Mouse (Mus musculus) monocyte, adult 5-6 weeks (primary cell): ENCODE data around the gene Gsg1l. TPM values are rescaled to one million over a fixed set of nuclear protein-coding genes. Genes with fewer than 3 reads are reported as not detected.

Experiments
- ATAC-seq: fragments of 153-309, 156-312 bp; replicated peaks from 2 replicates; pipeline ENCODE4 v1.8.0; 2017; ENCODE audit warnings: mild to moderate bottlenecking; ENCODE audit not compliant: low TSS enrichment, insufficient number of reproducible peaks, severe bottlenecking, poor library complexity, low FRiP score
- total RNA-seq: library from RNA; stranded (forward); fragments of 200-1000, 200-491, 200-594 nt; gene quantifications from 3 replicates; pipeline ENCODE4 v1.2.3, GENCODE M21; 2017

Gsg1l gene
- total RNA-seq, 1 experiment from 2014 or later: not detected

DNA sequence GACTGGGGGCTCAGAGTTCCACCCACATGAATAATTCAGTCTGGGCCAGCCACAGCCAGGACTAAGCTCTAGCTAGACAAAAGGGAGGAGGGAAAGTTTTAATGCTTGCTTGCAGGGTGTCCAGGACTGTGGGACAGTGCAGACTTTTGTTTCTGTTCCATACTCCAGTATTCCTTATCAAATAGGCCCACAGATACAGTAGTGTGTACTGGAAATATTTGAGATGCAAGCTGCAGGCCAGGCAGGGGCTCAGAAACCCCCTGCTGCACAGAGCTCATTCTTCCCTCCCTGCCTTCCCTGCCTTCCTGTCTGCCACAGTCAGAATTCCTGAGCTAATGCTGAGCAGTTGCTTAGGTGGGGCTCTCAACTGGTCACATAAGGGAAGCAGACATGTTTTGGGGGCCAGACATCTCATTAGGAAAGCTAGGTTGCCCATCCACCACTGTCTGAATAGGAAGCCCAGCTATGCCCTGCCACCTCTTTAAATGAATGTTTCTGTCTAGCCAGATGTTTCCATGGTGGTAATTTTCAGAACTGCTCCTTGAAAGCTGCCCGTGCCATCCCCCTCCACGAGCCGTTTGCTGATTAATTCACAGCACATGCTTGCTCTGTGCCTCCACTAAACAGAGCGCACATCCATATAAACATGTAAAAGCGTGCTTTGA is 244.0 kb downstream of the Gsg1l start:
- no peak for ATAC-seq

DNA sequence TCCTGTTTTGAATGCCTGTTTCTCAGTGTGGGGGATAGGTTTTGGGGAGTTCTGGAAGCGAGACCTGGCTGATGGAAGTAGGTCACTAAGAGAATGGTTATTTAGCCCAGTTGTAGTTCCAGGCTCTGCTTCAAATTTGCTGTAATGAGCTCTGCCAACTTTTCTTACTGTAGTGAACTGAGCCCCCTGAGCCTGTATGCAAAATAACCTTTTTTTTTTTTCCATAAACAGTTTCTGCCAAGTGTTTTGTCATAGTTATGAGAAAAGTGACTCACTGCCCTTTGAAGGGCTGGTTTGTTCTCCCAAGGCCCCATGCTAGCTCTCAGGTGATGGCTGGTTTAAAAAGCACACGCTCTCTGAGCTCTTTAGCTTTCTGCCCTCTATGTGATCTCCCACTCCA is 248.7 kb downstream of the Gsg1l start:
- ATAC-seq: no peak

DNA sequence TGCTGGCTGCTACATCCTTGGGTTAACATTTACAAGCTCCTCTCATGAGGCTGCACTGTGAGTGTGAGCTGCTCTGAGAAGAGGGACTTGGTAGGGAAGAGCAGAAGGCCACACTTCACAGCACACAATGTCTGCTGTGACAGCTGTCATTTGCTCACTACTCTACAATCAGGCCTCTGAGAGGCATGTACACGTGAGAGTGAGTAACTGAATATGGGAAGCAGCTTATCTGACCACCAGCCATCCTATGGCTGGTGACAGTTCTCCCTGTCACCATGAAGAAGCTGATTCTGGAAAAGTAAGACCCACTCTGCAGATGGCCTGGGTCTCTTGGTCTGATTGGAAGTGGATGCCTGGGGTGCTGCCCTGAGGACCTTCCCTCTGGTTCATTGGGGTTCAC is 249.4 kb downstream of the Gsg1l start:
- no peak for ATAC-seq

DNA sequence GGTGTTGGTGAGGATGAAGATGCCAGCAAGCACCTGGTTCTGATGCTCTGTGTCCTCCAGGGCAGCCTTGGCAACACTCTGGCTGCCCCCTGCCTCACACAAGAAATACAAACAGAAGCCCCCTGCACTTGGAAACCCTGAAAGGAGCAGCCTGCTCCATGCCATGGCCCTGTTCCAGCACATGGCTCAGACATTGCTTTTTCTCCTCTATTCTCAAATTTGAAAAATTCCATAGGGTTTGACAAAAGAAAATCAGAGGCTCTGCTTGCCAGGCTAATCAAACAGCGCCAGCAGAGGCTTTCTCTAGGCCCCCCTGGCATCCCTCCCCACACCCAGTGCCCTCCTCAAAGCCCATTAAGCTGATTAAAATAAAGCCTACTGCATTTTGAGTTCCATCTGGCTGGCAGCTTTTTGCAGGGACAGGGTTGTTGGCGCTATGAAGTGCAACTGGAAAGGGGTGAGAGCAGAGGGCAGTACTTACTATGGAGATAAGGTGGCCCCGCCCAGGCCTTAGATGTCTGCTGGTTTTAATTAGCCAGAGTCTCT is 253.0 kb downstream of the Gsg1l start:
- ATAC-seq: no peak

DNA sequence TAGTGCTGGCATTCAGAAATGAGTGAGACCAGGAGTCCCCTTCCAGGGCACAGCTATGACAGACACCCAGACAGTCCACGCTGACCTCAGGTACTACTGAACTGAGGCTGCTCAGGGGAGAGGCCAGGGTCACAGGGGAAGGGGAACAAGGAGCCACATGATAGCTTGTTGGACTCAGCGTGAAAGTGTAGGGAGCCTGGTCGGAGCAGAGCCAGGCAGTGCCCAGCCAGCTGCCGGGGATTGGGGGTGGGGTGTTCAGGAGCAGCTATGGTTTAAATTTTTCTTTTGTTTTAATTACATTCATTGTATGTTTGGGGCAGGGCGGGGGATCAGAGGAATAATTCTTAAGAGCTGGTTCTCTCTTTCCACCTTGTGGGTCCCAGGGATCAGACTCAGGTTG is 253.7 kb downstream of the Gsg1l start:
- ATAC-seq: no peak

Other genes with a start within 250 kb of the Gsg1l start
- 62.9 to 79.9 TPM (median 73.8 TPM) in 3 replicates for gene Xpo6, start 118.1 kb upstream of the Gsg1l start, total RNA-seq
- gene Sbk1, start 190.2 kb upstream of the Gsg1l start, total RNA-seq: 15.4 to 20.7 TPM (median 16.7 TPM) in 3 replicates